Mouse (Mus musculus) forebrain, embryonic 14.5 days (tissue): ENCODE data around the gene Spint4. TPM values are rescaled to one million over a fixed set of nuclear protein-coding genes. Genes with fewer than 3 reads are reported as not detected.
A peak's percentile ranks its signal among the peaks of the same experiment; 100 is the strongest.

Experiments
- ATAC-seq: fragments of 200-750 bp; cut with Nextera tagmentation; 2 replicates; pipeline ENCODE4 v1.8.0; 2017; ENCODE audit warnings: mild to moderate bottlenecking, moderate library complexity
- DNase-seq: peaks from one replicate; pipeline ENCODE4 v3.0.0-alpha.2; 2015; ENCODE audit warnings: low spot score
- H3K27ac ChIP-seq: fragments of 300-500 bp; sonication (generic); 2 replicates; pipeline ENCODE4 v1.5.1; 2014; ENCODE audit warnings: low read depth, mild to moderate bottlenecking, control low read depth, low read length, moderate library complexity
- H3K27me3 ChIP-seq: fragments of 300-500 bp; sonication (generic); replicated peaks from 2 replicates; pipeline ENCODE4 v1.6.1; 2014; ENCODE audit warnings: low read length, control low read depth, mixed read lengths; ENCODE audit not compliant: control insufficient read depth, insufficient read depth
- H3K36me3 ChIP-seq: fragments of 300-500 bp; sonication (generic); 2 replicates; pipeline ENCODE4 v1.6.1; 2014; ENCODE audit warnings: low read length, control low read depth; ENCODE audit not compliant: control insufficient read depth, insufficient read depth
- H3K4me1 ChIP-seq: fragments of 300-500 bp; sonication (generic); 2 replicates; pipeline ENCODE4 v1.6.1; 2014; ENCODE audit warnings: antibody characterized with exemption, low read length, control low read depth; ENCODE audit not compliant: control insufficient read depth, insufficient read depth
- H3K4me2 ChIP-seq: fragments of 300-500 bp; sonication (generic); 2 replicates; pipeline ENCODE4 v1.6.1; 2014; ENCODE audit warnings: mild to moderate bottlenecking, control low read depth, low read length
- H3K4me3 ChIP-seq: fragments of 300-500 bp; sonication (generic); 2 replicates; pipeline ENCODE4 v1.5.1; 2014; ENCODE audit warnings: low read depth, low read length, control low read depth
- H3K9ac ChIP-seq: fragments of 300-500 bp; sonication (generic); 2 replicates; pipeline ENCODE4 v1.6.1; 2014; ENCODE audit warnings: mild to moderate bottlenecking, low read length, control low read depth, moderate library complexity
- H3K9me3 ChIP-seq: fragments of 300-500 bp; sonication (generic); replicated peaks from 2 replicates; pipeline ENCODE4 v1.6.1; 2016; ENCODE audit warnings: low read length, control low read depth, mixed read lengths; ENCODE audit not compliant: control insufficient read depth
- WGBS: fragments of 180-500 bp; shearing (Covaris S2); extraction: QIAGEN DNeasy Blood & Tissue Kit; methylation state at CpG from one replicate; pipeline ENCODE4 v1.1.7; 2014; 5-methylcytosine and 5-hydroxymethylcytosine counted together
- polyA plus RNA-seq: library from polyadenylated mRNA; unstranded; fragments of >200 nt; fragmentation: Nextera tagmentation; extraction: Ambion mirVana; gene quantifications from 2 replicates; pipeline ENCODE4 v1.2.1, GENCODE M21; 2014

Spint4 gene
- polyA plus RNA-seq, 1 experiment from 2014 or later: not detected

- no peak overlapping the region for H3K27ac ChIP-seq
- H3K36me3 ChIP-seq: peaks cover 18% of the 10 kb centered on the region
- 78% methylated on average over 13 of the region's 13 CpGs for WGBS
- ATAC-seq (no peak), DNase-seq (no peak)
- peak overlapping the region; percentile 87 for H3K4me2 ChIP-seq
- peak overlapping the region; percentile 93 for H3K9ac ChIP-seq
- peaks cover 10% of the 10 kb centered on the region; the same call in 1 of the 2 replicates for H3K4me1 ChIP-seq
- peak overlapping the region; percentile 88 for H3K4me3 ChIP-seq
- no peaks in the 10 kb centered on the region for H3K27me3 ChIP-seq
- H3K9me3 ChIP-seq: no peaks in the 10 kb centered on the region
These were observed 46.7 kb downstream of the Spint4 start for GRCm38 (mm10) chr2:164744987-164745386.

GRCm38 (mm10) chr2:164745843-164746479, 47.7 kb downstream of the Spint4 start, which contains the start of the genes Wfdc3 and Dnttip1:
Gene Wfdc3 (minus strand): TSS chr2:164745931.
Gene Dnttip1 (plus strand): TSS chr2:164745983.
- H3K4me3 ChIP-seq: peak within 1 kb of the TSS; percentile 88
- no peaks in the 10 kb centered on the region for H3K27me3 ChIP-seq
- H3K9me3 ChIP-seq: no peaks in the 10 kb centered on the region
- peak; percentile 96 for ATAC-seq
- WGBS: under 1% methylated on average over 63 of the region's 70 CpGs
- DNase-seq: peak; percentile 96
- H3K4me1 ChIP-seq: peaks cover 10% of the 10 kb centered on the region; the same call in 1 of the 2 replicates
- peaks cover 28% of the 10 kb centered on the region for H3K36me3 ChIP-seq
- peak within 1 kb of the TSS; percentile 66 for H3K27ac ChIP-seq
- peak within 1 kb of the TSS; percentile 93 for H3K9ac ChIP-seq
- H3K4me2 ChIP-seq: peak within 1 kb of the TSS; percentile 87

GRCm38 (mm10) chr2:164746693-164747092, 48.4 kb downstream of the Spint4 start:
- peak overlapping the region; percentile 87 for H3K4me2 ChIP-seq
- ATAC-seq (no peak), DNase-seq (no peak)
- peaks cover 10% of the 10 kb centered on the region; the same call in 1 of the 2 replicates for H3K4me1 ChIP-seq
- H3K36me3 ChIP-seq: peaks cover 33% of the 10 kb centered on the region
- H3K27ac ChIP-seq: no peak overlapping the region; the same call in 1 of the 2 replicates
- 57% methylated on average over 8 of the region's 8 CpGs for WGBS
- H3K9ac ChIP-seq: peak overlapping the region; percentile 93
- no peaks in the 10 kb centered on the region for H3K9me3 ChIP-seq
- peak overlapping the region; percentile 88 for H3K4me3 ChIP-seq
- H3K27me3 ChIP-seq: no peaks in the 10 kb centered on the region

- no peak overlapping the region for H3K4me2 ChIP-seq
- no peaks in the 10 kb centered on the region for H3K27me3 ChIP-seq
- H3K36me3 ChIP-seq: peaks cover 48% of the 10 kb centered on the region
- DNase-seq (no peak), ATAC-seq (no peak)
- H3K4me1 ChIP-seq: peaks cover 10% of the 10 kb centered on the region; the same call in 1 of the 2 replicates
- no peaks in the 10 kb centered on the region for H3K9me3 ChIP-seq
- WGBS: 84% methylated on average over 4 of the region's 4 CpGs
- H3K27ac ChIP-seq: no peak overlapping the region
- no peak overlapping the region for H3K4me3 ChIP-seq
- no peak overlapping the region for H3K9ac ChIP-seq
These were observed 49.9 kb downstream of the Spint4 start for GRCm38 (mm10) chr2:164748191-164748590.

- Histone ChIP-seq H3K9me3 (no peaks in the 10 kb centered on the region), H3K9ac (no peak overlapping the region), H3K4me2 (no peak overlapping the region), H3K4me3 (no peak overlapping the region), H3K4me1 (peaks cover 10% of the 10 kb centered on the region; the same call in 1 of the 2 replicates), H3K27me3 (no peaks in the 10 kb centered on the region), H3K27ac (no peak overlapping the region), H3K36me3 (peaks cover 56% of the 10 kb centered on the region)
- ATAC-seq (no peak), DNase-seq (no peak)
- 91% methylated on average over 6 of the region's 6 CpGs for WGBS
These were observed 50.7 kb downstream of the Spint4 start for GRCm38 (mm10) chr2:164748991-164749390.

Other genes with a start within 250 kb of the Spint4 start
- 76.3 and 86.6 TPM in 2 replicates for gene Sys1, start 241.5 kb upstream of the Spint4 start, polyA plus RNA-seq
- gene Gm20458, start 237.5 kb upstream of the Spint4 start, polyA plus RNA-seq: 6.2 and 8.9 TPM in 2 replicates
- gene Trp53tg5, start 224.8 kb upstream of the Spint4 start, polyA plus RNA-seq: not detected in 2 replicates
- gene Dbndd2, start 212.4 kb upstream of the Spint4 start, polyA plus RNA-seq: 3.5 and 4.9 TPM in 2 replicates
- 66.8 and 72.2 TPM in 2 replicates for gene Pigt, start 201.0 kb upstream of the Spint4 start, polyA plus RNA-seq
- gene Wfdc2, start 136.1 kb upstream of the Spint4 start, polyA plus RNA-seq: 5.2 and 5.8 TPM in 2 replicates
- gene Spint3, start 125.0 kb upstream of the Spint4 start, polyA plus RNA-seq: not detected in 2 replicates
- gene Wfdc6a, start 113.1 kb upstream of the Spint4 start, polyA plus RNA-seq: not detected in 2 replicates
- gene Eppin, start 104.9 kb upstream of the Spint4 start, polyA plus RNA-seq: not detected in 2 replicates
- gene Wfdc6b, start 85.0 kb upstream of the Spint4 start, polyA plus RNA-seq: not detected in 2 replicates
- gene Wfdc8, start 84.9 kb upstream of the Spint4 start, polyA plus RNA-seq: not detected in 2 replicates
- not detected in 2 replicates for gene Wfdc16, start 59.7 kb upstream of the Spint4 start, polyA plus RNA-seq
- gene Wfdc10, start 42.5 kb upstream of the Spint4 start, polyA plus RNA-seq: not detected in 2 replicates
- not detected in 2 replicates for gene Wfdc9, start 41.9 kb upstream of the Spint4 start, polyA plus RNA-seq
- not detected in 2 replicates for gene Wfdc11, start 24.4 kb upstream of the Spint4 start, polyA plus RNA-seq
- not detected in 2 replicates for gene Wfdc13, start 13.4 kb upstream of the Spint4 start, polyA plus RNA-seq
- not detected in 2 replicates for gene Spint5, start 16.8 kb downstream of the Spint4 start, polyA plus RNA-seq
- gene Wfdc3, start 47.4 kb downstream of the Spint4 start, polyA plus RNA-seq: 0.35 and 0.77 TPM in 2 replicates
- gene Dnttip1, start 47.5 kb downstream of the Spint4 start, polyA plus RNA-seq: 62.2 and 64.9 TPM in 2 replicates
- gene Ube2c, start 71.4 kb downstream of the Spint4 start, polyA plus RNA-seq: 162 and 198 TPM in 2 replicates
- gene Tnnc2, start 81.5 kb downstream of the Spint4 start, polyA plus RNA-seq: not detected in 2 replicates
- 20.4 and 22.8 TPM in 2 replicates for gene Snx21, start 87.3 kb downstream of the Spint4 start, polyA plus RNA-seq
- gene Acot8, start 106.4 kb downstream of the Spint4 start, polyA plus RNA-seq: 12.0 and 14.3 TPM in 2 replicates
- gene Zswim3, start 106.6 kb downstream of the Spint4 start, polyA plus RNA-seq: 13.0 and 15.0 TPM in 2 replicates
- gene Zswim1, start 124.2 kb downstream of the Spint4 start, polyA plus RNA-seq: 19.5 and 23.5 TPM in 2 replicates
- gene Spata25, start 130.0 kb downstream of the Spint4 start, polyA plus RNA-seq: 0.30 TPM in 1 of 2 replicates, not detected in the other
- 79.5 and 84.4 TPM in 2 replicates for gene Ctsa, start 134.4 kb downstream of the Spint4 start, polyA plus RNA-seq
- 3.9 and 5.8 TPM in 2 replicates for gene Neurl2, start 135.0 kb downstream of the Spint4 start, polyA plus RNA-seq
- 58.4 and 80.3 TPM in 2 replicates for gene Pltp, start 159.2 kb downstream of the Spint4 start, polyA plus RNA-seq
- 83.9 and 85.1 TPM in 2 replicates for gene Pcif1, start 180.8 kb downstream of the Spint4 start, polyA plus RNA-seq
- 8.9 and 13.4 TPM in 2 replicates for gene Zfp335, start 213.3 kb downstream of the Spint4 start, polyA plus RNA-seq
- gene Mmp9, start 242.3 kb downstream of the Spint4 start, polyA plus RNA-seq: 12.8 and 15.5 TPM in 2 replicates